Mouse (Mus musculus): Measurements from ENCODE around the gene Lrp4. TPM values are rescaled to one million over a fixed set of nuclear protein-coding genes. Genes with fewer than 3 reads are reported as not detected.
A peak's percentile ranks its signal among the peaks of the same experiment; 100 is the strongest.

Gene Lrp4
- total RNA-seq (2021): 10 to 100 TPM; 36.2 to 40.1 TPM
- long read RNA-seq, full-length matches to known transcripts: 1 of 7 reads
- long read RNA-seq, partial matches to known transcripts: 5 of 7 reads
- long read RNA-seq, other reads (novel, unspliced or antisense): 1 of 7 reads

- DNase-seq (ENCODE audit: low spot score in 2 of 2): peak; percentile 36 to 62
Observed at GRCm38 (mm10) chr2:91457259-91457655, at the start of gene Lrp4. TSS of gene Lrp4 (plus strand) at chr2:91457511.

GRCm38 (mm10) chr2:91408031-91408430 lies 49.3 kb upstream of the Lrp4 start:
- no peak for DNase-seq (ENCODE audit: low spot score in 2 of 2)

GRCm38 (mm10) chr2:91411473-91411872 lies 45.8 kb upstream of the Lrp4 start:
- DNase-seq (ENCODE audit: low spot score in 2 of 2): no peak

- DNase-seq (ENCODE audit: low spot score in 2 of 2): no peak
Observed at GRCm38 (mm10) chr2:91412361-91412760, 45.0 kb upstream of the Lrp4 start.

GRCm38 (mm10) chr2:91413811-91414210 lies 43.5 kb upstream of the Lrp4 start:
- no peak for DNase-seq (ENCODE audit: low spot score in 2 of 2)

GRCm38 (mm10) chr2:91421641-91422040 lies 35.7 kb upstream of the Lrp4 start:
- no peak for DNase-seq (ENCODE audit: low spot score in 2 of 2)

- DNase-seq (ENCODE audit: low spot score in 2 of 2): no peak
Observed at GRCm38 (mm10) chr2:91424061-91424720, 33.1 kb upstream of the Lrp4 start.

- DNase-seq (ENCODE audit: low spot score in 2 of 2): no peak
Observed at GRCm38 (mm10) chr2:91426321-91426720, 31.0 kb upstream of the Lrp4 start.

GRCm38 (mm10) chr2:91429146-91429545 lies 28.2 kb upstream of the Lrp4 start:
- DNase-seq (ENCODE audit: low spot score in 2 of 2): no peak

GRCm38 (mm10) chr2:91429915-91430599 lies 27.3 kb upstream of the Lrp4 start:
- no peak for DNase-seq (ENCODE audit: low spot score in 2 of 2)

GRCm38 (mm10) chr2:91430600-91430919 lies 26.8 kb upstream of the Lrp4 start:
- DNase-seq (ENCODE audit: low spot score in 2 of 2): peak in 1 of 2 experiments; percentile 27

- no peak for DNase-seq (ENCODE audit: low spot score in 2 of 2)
Observed at GRCm38 (mm10) chr2:91436713-91437112, 20.6 kb upstream of the Lrp4 start.

- DNase-seq (ENCODE audit: low spot score in 2 of 2): no peak
Observed at GRCm38 (mm10) chr2:91437116-91437815, 20.0 kb upstream of the Lrp4 start.

GRCm38 (mm10) chr2:91439271-91439670 lies 18.0 kb upstream of the Lrp4 start:
- DNase-seq (ENCODE audit: low spot score in 2 of 2): no peak

- no peak for DNase-seq (ENCODE audit: low spot score in 2 of 2)
Observed at GRCm38 (mm10) chr2:91439876-91440275, 17.4 kb upstream of the Lrp4 start.

GRCm38 (mm10) chr2:91440686-91441085 lies 16.6 kb upstream of the Lrp4 start:
- no peak for DNase-seq (ENCODE audit: low spot score in 2 of 2)

- no peak for DNase-seq (ENCODE audit: low spot score in 2 of 2)
Observed at GRCm38 (mm10) chr2:91441715-91442114, 15.6 kb upstream of the Lrp4 start.

- DNase-seq (ENCODE audit: low spot score in 2 of 2): no peak
Observed at GRCm38 (mm10) chr2:91442241-91442640, 15.1 kb upstream of the Lrp4 start.

GRCm38 (mm10) chr2:91444286-91444892 lies 12.9 kb upstream of the Lrp4 start, which contains the start of gene 1110051M20Rik:
TSS of gene 1110051M20Rik (minus strand) at chr2:91444704.
- peak; percentile 91 for DNase-seq (ENCODE audit: low spot score in 2 of 2)

- no peak for DNase-seq (ENCODE audit: low spot score in 2 of 2)
Observed at GRCm38 (mm10) chr2:91449662-91450061, 7.6 kb upstream of the Lrp4 start.

GRCm38 (mm10) chr2:91450316-91450715 lies 7.0 kb upstream of the Lrp4 start:
- no peak for DNase-seq (ENCODE audit: low spot score in 2 of 2)

GRCm38 (mm10) chr2:91452658-91453057 lies 4.7 kb upstream of the Lrp4 start:
- no peak for DNase-seq (ENCODE audit: low spot score in 2 of 2)
